Mouse (Mus musculus) cerebellum, postnatal 10 days (tissue): ENCODE data around the gene Krtap5-1.
"Not testable (repeated sequence)": the region's sequence is repeated elsewhere in the genome, so short reads cannot be mapped to it uniquely, and the experiment has no call there.

ENCODE experiments used
- DNase-seq, 2 experiments: peaks; one replicate each; pipeline ENCODE4 v3.0.0; 2021; ENCODE audit warnings: mixed read lengths in 2 of 2

Gene Krtap5-1

DNA sequence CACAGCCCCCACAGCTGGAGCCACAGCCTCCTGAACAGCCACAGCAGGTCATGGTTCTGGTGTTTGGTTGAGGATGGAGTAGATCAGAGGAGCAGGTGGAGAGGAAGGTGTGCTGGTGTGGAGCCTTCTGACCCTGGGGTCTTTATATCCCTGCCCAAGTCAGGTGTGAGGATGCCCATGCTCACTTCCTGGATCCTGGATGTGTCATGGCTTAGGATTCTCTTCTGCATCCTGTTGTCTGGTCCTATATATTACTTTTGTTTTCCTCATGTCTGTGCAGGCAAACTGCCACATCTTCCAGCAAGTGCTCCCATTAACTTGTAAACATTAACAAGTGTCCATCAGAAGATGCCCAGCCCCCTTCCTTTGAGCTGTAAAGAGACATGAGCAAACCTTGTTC lies at the start of gene Krtap5-1:
TSS of gene Krtap5-1 (minus strand) at position 101 of the 400 bp plus-strand sequence.
- DNase-seq, result not testable (repeated sequence)

DNA sequence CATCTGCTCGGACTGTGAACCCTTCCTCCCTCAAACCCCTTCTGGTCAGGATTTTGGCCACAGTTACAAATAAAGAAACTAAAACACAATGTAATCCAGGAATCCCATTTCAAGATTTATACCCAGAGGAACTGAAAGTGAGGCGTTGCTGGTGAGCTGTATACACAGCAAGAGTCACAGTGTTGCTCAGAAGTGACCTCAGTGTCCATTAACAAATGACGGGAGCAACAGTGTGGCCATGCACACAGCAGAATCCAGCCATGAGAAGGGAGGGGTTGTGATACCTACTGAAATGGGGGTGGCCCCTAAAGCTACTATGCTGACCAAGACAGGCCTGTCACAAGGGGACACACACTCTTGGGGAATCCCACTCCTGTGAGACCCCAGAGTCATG lies 45.3 kb upstream of the Krtap5-1 start:
- DNase-seq, result no peak

DNA sequence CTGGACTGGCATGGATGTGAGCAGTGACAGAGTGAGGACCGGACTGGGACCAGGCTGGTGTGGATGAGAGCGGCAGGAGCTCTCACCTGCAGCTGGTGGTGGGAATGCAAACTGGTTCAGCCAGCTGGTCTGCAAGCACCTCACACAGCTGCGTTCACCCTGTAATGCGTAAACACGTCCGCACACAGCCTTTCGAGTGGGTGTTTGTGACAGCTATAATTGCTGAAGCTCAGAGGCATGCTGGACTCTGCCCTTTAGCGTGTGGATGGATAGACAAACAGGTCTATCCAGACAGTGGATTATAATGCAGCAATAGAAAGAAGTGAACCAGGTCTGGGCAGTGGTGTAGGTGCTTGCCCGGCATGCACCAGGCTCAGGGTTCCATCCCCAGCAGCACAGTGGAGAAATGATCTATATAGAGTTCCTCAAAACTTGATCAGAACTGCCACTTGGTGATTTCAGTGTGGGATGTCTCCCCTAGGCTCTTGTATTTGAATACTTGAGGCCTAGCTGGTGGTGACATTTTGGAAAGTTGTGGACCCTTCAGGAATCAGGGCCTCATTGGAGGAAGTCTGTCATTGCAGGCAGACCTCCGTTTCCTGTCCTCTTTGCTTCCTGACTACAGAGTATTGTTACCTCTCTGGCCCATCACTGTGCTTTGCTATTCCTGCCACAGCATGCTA lies 44.8 kb upstream of the Krtap5-1 start:
- no peak for DNase-seq

DNA sequence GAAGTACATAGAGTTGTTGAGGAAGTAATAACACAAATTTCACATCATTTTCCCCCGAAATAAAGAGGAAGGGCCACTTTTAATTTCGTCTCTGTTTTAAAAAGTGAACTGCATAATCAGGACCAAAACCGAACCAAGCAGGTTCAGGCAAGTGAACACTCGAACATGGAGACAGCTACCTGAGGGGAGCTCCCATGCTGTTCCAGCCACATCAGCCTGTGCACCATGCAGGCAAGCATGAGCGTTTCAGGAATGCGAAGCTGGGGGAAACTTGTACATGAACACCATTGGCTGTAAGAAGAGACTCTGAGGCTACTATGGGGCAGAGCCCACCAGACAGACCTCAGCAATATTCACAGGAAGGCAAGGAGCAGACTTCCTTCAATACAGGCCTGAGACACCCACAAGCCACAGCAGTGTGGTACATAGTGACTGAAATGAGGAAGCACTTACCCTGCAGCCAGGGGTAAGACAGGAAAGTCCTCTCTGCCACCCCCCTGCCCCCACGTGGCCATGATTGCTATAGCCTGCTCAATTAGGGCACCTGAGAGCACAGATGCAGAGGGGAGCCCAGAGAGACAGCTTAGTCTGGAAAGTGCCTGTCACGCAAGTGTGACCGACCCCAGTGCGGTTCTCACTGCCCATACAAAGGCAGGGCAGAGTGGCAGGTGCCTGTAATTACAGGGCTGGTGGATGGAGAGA lies 43.5 kb upstream of the Krtap5-1 start:
- no peak for DNase-seq

DNA sequence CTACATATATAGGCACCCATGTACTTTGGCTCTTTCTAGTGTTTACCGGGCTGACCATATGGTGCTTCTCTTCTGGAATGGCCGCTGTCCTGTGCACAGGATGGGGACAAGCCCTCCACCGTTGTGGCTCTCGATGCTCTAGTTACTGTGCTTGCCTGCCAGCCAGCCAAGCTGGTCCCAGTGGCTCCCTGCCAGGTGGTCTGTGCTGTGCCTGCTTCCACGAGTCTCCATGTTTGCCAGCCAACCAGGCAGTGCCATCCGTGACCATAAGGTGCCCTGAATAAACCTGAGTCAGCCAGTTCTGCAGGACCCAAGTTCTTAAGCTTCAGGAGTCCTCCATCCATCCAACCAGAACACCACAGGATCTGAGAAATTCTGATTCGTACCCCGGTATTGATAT lies 38.2 kb upstream of the Krtap5-1 start:
- peak; percentile 98 for DNase-seq

DNA sequence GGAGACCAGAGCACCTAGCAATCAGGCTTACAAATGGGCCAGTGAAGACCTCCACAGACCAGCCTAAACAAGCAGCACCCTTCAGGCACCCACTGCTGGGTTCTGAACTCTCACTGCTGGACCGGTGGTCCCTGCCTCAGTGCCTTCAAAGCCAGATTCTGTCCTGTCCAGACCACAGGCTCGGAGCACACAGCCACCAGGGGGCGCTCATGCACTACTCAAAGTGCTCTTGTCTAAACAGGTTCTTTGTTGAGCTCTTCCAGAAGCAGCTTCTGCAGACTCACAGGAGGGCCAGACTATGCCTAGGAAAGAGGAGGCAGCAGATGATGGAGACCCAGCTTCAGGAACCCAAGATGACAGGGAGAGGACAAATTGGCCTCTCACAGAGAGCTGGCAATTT lies 37.3 kb upstream of the Krtap5-1 start:
- DNase-seq, result peak; percentile 97 to 99

DNA sequence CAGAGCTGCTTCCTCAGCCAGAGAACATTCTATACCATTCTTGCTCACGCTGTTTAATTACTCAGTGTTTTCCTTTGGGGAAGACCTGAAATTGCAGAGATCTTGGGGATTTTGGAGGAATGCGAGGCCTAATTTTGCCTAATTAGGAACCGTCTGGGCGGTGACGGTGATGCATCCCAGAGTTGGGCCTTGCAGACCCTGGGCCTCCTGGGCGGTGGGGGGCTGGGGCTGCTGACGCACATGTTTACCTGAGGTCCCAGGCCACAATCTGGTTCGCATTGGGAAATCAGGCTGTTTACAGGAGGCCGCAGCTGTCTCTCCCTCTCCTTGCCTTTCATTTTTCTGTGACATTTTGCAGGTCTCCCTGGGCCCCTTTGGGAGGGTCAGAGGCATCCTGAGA lies 35.8 kb upstream of the Krtap5-1 start:
- not testable (repeated sequence) for DNase-seq

DNA sequence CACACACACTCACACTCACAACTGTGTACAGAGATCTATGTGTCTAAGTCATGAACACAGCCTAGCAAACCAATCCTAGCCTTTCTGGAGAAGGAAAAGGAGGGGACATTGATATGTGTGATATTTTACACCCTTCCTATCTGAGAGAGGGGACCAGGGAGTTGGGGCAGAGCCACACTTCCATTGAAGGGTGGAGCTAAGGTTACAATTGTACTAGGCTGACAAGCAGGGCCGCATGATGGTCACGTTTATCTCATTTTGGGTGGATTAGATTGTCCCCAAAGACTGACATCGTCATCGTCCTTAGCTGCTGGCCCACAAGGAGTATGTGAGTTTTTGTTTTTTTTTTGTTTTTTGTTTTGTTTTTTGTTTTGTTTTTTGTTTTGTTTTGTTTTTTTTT lies 34.4 kb upstream of the Krtap5-1 start:
- no peak for DNase-seq

DNA sequence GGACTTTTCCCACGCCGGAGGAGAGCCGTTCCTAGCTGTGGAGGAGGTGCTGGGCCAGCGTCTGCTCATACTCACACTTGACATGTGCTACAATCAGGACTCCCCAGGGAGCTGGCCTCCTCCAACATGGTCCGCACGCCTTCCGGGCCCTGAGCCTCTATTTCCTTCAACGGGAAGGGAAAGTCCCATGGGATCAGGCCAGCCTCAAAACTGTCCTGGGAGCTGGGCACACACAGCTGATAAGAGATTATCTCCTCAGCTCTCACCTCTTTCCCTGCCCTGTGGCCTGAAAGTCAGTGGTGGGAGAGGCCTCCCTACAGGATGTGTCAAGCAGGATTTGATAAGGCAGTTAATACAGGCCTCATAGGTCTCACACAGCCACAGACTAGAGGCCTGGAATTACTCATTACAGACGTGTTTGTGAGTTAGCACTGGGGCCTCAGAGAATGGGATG lies 33.4 kb upstream of the Krtap5-1 start:
- peak in 1 of 2 experiments; percentile 42 for DNase-seq

DNA sequence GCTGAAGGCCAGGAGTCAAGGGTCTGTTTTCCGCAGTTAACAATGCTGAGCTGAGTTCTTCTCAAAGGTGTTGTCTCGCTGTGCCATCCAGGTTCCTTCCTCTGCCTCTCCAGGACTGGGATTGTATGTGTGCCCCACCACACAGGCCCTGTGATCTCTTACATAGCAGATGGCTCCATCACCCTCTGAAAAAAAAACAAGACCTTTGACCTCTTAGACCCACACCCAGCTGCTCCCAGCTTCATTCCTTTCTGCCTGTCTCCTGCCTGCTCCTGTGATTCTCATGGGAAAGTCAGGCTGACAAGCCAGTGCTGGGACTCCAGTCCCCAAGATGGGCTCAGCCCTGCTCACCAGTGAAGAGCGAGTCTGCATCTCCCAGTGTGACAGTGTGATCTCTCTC lies 31.6 kb upstream of the Krtap5-1 start:
- DNase-seq, result no peak

DNA sequence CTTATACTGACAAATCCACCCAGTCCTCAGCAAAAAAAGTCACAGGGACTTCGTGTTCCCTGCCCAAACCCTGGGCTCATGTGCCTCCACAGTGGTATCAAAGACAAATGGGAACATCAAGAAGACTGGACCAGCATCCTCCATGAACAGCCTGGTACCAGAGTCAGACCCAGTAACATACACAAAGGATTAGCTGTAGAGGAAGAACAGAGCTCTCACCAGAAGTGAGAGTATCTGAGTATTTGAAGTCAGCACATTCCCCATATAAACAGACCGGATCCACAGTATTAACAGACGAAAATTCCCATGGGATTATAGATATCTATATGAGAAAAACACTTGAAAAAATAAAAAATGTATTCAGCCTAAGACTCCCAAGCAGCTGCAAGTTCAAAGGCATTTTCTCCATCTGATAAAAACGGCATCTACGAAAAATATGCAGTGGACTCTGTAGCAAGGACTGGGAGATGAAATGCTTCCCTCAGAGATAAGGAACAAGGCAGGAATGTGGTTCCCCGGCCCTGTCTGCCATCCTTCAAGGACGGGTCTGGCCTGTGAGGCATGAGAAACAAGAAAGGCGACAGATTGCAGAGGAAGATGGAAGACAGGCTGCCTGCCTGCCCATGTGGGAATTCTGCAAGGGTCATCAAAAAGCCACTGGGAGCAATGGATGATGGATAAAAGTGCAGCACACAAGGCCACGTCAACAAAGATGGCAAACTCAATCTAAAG lies 30.0 kb upstream of the Krtap5-1 start:
- DNase-seq, result no peak

DNA sequence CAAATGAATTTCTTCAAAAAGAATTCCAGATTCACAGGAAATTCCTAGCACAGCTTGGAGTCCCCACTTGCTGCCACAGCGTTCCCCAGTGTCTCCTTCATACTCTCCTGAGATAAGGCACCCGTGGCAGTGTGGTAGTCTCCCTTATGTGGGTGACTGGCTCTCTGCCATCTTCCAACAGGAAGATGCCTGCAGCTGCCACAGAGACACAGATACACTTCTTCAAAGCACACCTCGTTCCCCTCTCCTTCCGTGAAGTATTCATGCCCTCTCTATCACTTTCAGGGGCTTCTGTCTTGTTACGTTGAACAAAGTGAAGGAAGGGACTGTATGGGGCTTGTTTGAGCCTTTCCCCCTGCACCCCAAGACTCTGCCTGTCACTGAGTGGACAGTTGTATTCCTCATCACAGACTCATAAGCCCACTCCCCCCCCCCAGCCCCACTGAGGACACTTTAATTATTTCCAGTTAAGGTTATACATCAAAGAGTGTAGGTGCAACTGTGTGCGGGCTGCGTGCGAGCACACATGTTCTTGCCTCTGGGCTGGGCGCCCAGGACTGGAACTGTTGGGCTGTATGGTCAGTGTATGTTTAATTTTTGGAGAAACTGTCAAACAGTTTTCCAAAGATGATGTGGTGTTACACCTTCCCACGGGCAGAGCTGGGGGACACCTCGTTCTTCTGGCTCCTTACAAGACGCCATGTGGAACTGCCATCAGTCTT lies 26.6 kb upstream of the Krtap5-1 start:
- DNase-seq, result no peak

DNA sequence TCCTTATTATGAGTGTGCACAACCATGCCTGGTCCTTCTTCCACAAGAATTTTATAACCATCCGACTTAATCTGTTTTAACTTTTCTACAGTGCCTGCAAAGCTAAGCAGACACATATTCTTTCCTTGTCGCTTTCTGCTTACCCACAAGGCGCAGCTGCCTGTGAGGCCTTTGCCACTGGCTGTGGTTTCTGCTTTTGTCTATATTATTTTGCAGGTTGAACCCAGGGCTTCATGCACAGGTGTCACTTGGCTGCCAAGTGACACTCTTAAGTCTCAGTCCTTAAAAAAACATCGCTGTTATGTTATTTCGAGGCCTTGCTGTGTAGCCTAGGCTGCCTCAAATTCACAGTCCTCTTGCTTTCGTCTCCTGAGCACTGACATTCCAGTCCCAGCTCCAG lies 25.7 kb upstream of the Krtap5-1 start:
- no peak for DNase-seq

DNA sequence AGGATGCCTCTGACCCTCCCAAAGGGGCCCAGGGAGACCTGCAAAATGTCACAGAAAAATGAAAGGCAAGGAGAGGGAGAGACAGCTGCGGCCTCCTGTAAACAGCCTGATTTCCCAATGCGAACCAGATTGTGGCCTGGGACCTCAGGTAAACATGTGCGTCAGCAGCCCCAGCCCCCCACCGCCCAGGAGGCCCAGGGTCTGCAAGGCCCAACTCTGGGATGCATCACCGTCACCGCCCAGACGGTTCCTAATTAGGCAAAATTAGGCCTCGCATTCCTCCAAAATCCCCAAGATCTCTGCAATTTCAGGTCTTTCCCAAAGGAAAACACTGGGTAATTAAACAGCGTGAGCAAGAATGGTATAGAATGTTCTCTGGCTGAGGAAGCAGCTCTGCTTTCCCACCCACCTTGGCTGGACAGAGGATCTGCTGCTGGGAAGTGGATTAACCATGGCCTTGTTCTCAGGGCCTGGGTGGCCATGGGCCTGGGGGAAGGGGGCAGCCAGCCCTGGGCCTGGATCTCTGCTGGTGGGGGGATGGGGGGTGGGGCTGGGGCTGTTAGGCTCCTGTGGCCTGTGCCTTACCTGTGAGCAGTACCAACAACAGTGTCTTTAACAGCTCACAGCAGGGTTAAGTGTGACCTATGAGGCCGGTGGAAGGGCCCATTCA lies 24.9 kb upstream of the Krtap5-1 start:
- DNase-seq, result not testable (repeated sequence)

DNA sequence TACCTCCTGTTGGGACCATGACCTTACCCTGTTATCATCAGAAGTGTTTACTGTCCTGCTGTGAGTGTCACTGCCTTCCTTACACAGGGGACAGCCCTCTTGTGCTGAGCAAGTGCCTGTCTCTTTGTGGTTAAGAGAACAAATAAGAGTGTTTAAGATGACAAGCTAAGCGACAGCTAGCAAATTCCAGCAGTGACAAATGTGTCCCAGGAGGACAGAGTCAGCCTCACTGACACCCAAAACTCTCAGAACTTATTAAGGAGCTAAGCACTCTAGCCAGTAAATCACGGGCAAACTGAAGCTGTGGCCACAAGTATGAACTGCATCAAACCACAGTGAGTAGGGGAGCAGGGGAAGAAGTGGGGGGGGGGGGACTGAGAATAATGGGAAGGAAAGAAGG lies 24.0 kb upstream of the Krtap5-1 start:
- DNase-seq, result no peak

DNA sequence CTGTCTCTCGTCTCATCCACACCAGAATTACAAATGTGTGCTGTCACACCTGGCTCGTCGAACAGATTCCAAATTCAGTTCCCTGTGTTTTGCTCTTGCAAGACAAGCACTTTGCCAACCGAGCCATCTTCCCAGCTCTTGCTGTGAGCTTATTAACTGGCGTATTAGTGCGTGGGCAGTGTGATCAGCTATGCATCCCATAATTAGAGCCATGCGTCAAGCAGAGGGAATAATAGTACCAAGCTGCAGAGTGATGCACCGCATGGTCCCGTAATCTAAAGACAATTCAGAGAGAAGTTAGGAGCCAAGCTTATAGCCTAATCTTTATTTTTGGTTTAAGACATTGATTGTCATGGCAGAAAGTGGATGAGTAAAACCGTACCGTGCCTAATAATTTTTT lies 22.2 kb upstream of the Krtap5-1 start:
- no peak for DNase-seq

DNA sequence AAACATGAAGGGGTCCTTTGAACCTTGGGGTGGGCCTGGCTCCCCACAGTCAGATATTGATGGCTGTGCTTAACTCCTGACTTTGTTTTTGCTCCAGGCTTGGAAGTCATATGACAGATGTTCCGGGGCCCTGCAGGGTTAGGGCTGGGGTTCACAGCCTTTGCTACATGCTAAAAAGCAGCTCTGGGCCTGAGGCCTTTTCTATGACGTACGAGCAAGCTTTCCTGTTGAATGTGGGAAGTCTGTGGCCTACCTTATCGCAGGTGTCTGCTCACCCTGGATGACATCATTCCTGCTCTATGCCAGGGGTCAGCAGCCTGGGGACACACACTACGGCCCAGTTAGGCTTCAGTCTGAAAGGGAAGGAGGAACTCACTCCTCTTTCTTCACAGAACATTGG lies 20.3 kb upstream of the Krtap5-1 start:
- no peak for DNase-seq

DNA sequence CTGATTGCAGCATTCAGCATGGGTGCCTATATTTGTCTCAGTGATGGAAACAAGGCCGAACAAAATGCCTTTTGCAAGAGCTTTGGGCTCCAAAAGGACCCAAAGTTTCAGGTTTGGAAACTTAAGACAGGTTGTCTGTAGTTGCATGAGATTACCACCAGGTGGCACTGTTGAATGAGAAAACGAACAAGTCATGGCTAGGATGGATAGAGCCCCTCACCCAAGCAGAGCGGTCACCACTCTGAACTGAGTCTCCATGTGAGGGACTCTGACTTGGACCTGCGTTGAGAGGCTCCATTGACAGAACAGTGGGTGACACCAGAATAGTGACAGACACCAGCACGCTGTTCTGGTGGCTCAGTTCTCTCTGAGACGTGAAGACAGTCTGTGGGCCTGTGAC lies 19.6 kb upstream of the Krtap5-1 start:
- peak; percentile 70 to 77 for DNase-seq

DNA sequence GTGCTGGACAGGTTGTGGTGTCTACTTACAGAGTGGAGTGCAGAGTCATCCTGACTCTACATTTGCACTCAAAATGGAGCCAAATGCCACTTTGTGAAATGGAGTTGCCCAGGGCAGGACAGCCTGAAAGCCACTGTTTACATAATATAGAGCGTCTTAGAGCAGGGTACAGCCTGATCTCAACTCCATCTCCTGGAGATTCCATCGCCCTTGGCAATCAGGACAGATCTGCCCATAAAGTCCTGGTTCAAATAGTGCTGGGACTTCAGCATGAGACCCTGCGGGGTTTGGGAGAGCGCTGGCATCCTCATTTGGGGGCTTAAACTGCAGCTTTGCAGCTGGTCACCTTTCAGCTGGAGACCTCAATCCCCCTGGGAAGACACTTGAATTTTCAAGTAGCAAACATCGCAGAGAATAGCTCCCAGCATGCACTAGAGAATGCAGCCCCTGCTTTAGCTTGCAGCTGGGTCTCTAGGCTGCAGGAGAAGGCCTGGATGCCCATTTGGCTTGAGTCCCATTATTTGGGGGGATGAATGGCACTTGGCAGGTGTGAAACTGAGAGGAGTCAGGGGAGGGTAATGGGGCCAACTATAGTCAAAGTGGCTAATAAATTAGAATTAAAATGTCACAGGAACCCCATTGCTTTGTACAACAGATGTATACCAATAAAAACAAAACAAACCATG lies 17.8 kb upstream of the Krtap5-1 start:
- DNase-seq, result peak; percentile 35 to 38

DNA sequence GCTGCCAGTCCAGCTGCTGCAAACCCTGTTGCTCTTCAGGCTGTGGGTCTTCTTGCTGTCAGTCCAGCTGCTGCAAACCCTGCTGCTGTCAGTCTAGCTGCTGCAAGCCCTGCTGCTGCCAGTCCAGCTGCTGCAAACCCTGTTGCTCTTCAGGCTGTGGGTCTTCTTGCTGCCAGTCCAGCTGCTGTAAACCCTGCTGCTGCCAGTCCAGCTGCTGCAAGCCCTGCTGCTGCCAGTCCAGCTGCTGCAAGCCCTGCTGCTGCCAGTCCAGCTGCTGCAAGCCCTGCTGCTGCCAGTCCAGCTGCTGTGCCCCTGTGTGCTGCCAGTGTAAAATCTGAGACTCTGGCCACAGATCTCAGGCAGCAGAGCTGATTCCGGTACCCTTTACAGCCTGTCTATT lies 7.0 kb upstream of the Krtap5-1 start:
- DNase-seq, result not testable (repeated sequence)

DNA sequence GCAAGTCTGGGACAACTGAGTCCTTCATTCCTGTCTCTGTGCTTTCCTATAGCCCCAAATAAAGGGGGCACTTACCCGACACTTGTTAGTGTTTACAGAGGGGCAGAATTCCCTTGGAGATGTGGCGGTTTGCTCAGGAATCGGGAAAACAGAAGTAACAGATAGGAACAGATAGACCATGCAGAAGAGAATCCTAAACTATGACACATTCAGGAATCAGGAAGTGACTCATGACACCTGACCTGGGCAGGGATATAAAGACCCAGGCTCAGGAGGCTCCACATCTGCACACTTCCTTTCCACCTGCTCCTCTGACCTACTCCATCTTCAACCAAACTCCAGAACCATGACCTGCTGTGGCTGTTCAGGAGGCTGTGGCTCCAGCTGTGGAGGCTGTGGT lies 6.3 kb upstream of the Krtap5-1 start, which contains the start of gene Krtap5-4:
TSS of gene Krtap5-4 (plus strand) at position 301 of the 400 bp plus-strand sequence.
- no peak for DNase-seq

DNA sequence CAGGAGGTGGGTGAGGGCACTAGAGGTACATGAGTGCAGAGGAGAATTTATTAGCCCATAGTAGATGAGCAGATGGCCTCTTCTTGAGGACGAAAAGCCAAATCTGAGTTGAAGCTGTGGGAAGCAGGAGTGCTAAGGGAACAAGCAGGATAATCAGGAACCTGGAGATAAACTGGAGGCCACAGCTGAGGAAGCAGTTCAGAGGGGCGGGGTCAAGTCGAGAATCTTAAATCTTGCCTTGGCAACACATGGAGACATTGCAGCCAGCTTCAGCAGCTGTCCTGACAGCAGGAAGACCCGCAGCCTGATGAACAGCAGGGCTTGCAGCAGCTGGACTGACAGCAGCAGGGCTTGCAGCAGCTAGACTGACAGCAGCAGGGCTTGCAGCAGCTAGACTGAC lies 810 bp downstream of the Krtap5-1 start:
- not testable (repeated sequence) for DNase-seq
